Mouse (Mus musculus) limb, embryonic 11.5 days (tissue): ENCODE measurements around the gene Rad51. TPM values are rescaled to one million over a fixed set of nuclear protein-coding genes. Genes with fewer than 3 reads are reported as not detected.

Source experiments
- ATAC-seq: fragments of 200-750 bp; cut with Nextera tagmentation; 2 replicates; pipeline ENCODE4 v1.8.0; 2017; ENCODE audit warnings: low read depth; ENCODE audit not compliant: insufficient number of reproducible peaks, low FRiP score, low TSS enrichment
- DNase-seq: peaks from one replicate; pipeline ENCODE4 v3.0.0-alpha.2; 2015; ENCODE audit warnings: low spot score
- H3K27ac ChIP-seq: fragments of 300-500 bp; sonication (generic); replicated peaks from 2 replicates; pipeline ENCODE4 v1.5.1; 2014; ENCODE audit warnings: low read depth, mild to moderate bottlenecking, low read length
- H3K27me3 ChIP-seq: fragments of 300-500 bp; sonication (generic); 2 replicates; pipeline ENCODE4 v1.6.1; 2014; ENCODE audit warnings: mild to moderate bottlenecking, low read length, mixed read lengths; ENCODE audit not compliant: control insufficient read depth, insufficient read depth
- H3K36me3 ChIP-seq: fragments of 300-500 bp; sonication (generic); 2 replicates; pipeline ENCODE4 v1.6.1; 2014; ENCODE audit warnings: mild to moderate bottlenecking, low read length, moderate library complexity, mixed read lengths; ENCODE audit not compliant: control insufficient read depth, insufficient read depth
- H3K4me1 ChIP-seq: fragments of 300-500 bp; sonication (generic); 2 replicates; pipeline ENCODE4 v1.6.1; 2014; ENCODE audit warnings: low read length, mixed read lengths; ENCODE audit not compliant: control insufficient read depth, insufficient read depth
- H3K4me2 ChIP-seq: fragments of 300-500 bp; sonication (generic); 2 replicates; pipeline ENCODE4 v1.6.1; 2014; ENCODE audit warnings: low read depth, mild to moderate bottlenecking, moderate library complexity; ENCODE audit not compliant: severe bottlenecking
- H3K4me3 ChIP-seq: fragments of 300-500 bp; sonication (generic); 2 replicates; pipeline ENCODE4 v1.5.1; 2014; ENCODE audit warnings: low read depth, low read length
- H3K9ac ChIP-seq: fragments of 300-500 bp; sonication (generic); 2 replicates; pipeline ENCODE4 v1.6.1; 2014; ENCODE audit warnings: mild to moderate bottlenecking, low read length
- H3K9me3 ChIP-seq: fragments of 300-500 bp; sonication (generic); 2 replicates; pipeline ENCODE4 v1.6.1; 2016; ENCODE audit warnings: low read length; ENCODE audit not compliant: control insufficient read depth
- WGBS: fragments of 180-500 bp; shearing (Covaris S2); extraction: QIAGEN DNeasy Blood & Tissue Kit; methylation state at CpG from one replicate; pipeline ENCODE4 v1.1.7; 2014; 5-methylcytosine and 5-hydroxymethylcytosine counted together
- polyA plus RNA-seq: library from polyadenylated mRNA; unstranded; fragments of >200 nt; fragmentation: Nextera tagmentation; extraction: Ambion mirVana; gene quantifications from 2 replicates; pipeline ENCODE4 v1.2.1, GENCODE M21; 2014

Gene Rad51
- polyA plus RNA-seq, 1 experiment from 2014 or later = 81.0 TPM

- 66% methylated on average over 6 of the region's 6 CpGs for WGBS
- H3K9ac ChIP-seq = no peak overlapping the region
- DNase-seq = no peak
- H3K4me1 ChIP-seq = peaks cover 16% of the 10 kb centered on the region
- no peak overlapping the region for H3K4me3 ChIP-seq
- no peak for ATAC-seq
- H3K9me3 ChIP-seq = no peaks in the 10 kb centered on the region
- H3K27me3 ChIP-seq = no peaks in the 10 kb centered on the region
- H3K27ac ChIP-seq = no peak overlapping the region
- H3K36me3 ChIP-seq = peaks cover 5% of the 10 kb centered on the region; the same call in 1 of the 2 replicates
- no peak overlapping the region for H3K4me2 ChIP-seq
Measured at GRCm38 (mm10) chr2:119175614-119176013, 63.0 kb downstream of the Rad51 start.

GRCm38 (mm10) chr2:119176761-119177160 is 64.2 kb downstream of the Rad51 start:
- Histone ChIP-seq H3K4me2 (no peak overlapping the region), H3K4me3 (no peak overlapping the region), H3K27me3 (no peaks in the 10 kb centered on the region), H3K36me3 (peaks cover 5% of the 10 kb centered on the region; the same call in 1 of the 2 replicates), H3K27ac (no peak overlapping the region), H3K9me3 (no peaks in the 10 kb centered on the region), H3K9ac (no peak overlapping the region), H3K4me1 (peaks cover 16% of the 10 kb centered on the region)
- 61% methylated on average over 3 of the region's 3 CpGs for WGBS
- no peak for DNase-seq
- ATAC-seq = no peak

- Histone ChIP-seq H3K4me3 (no peak overlapping the region), H3K9me3 (no peaks in the 10 kb centered on the region), H3K4me2 (no peak overlapping the region), H3K27me3 (no peaks in the 10 kb centered on the region), H3K27ac (no peak overlapping the region), H3K9ac (no peak overlapping the region), H3K4me1 (peaks cover 16% of the 10 kb centered on the region), H3K36me3 (peaks cover 5% of the 10 kb centered on the region; the same call in 1 of the 2 replicates)
- no peak for ATAC-seq
- WGBS = 84% methylated on average over 5 of the region's 5 CpGs
- no peak for DNase-seq
Measured at GRCm38 (mm10) chr2:119177384-119177939, 64.9 kb downstream of the Rad51 start.

GRCm38 (mm10) chr2:119182914-119183313 is 70.3 kb downstream of the Rad51 start:
- H3K4me2 ChIP-seq = no peak overlapping the region
- no peak overlapping the region for H3K9ac ChIP-seq
- H3K4me3 ChIP-seq = no peak overlapping the region
- H3K9me3 ChIP-seq = no peaks in the 10 kb centered on the region
- H3K27me3 ChIP-seq = no peaks in the 10 kb centered on the region
- ATAC-seq (no peak), DNase-seq (no peak)
- no peaks in the 10 kb centered on the region for H3K4me1 ChIP-seq
- 58% methylated on average over 7 of the region's 7 CpGs for WGBS
- H3K36me3 ChIP-seq = peaks cover 7% of the 10 kb centered on the region; the same call in 1 of the 2 replicates
- H3K27ac ChIP-seq = no peak overlapping the region

- DNase-seq (peak; percentile 93), ATAC-seq (peak; percentile 60)
- H3K9ac ChIP-seq = peak overlapping the region; percentile 32; the same call in 1 of the 2 replicates
- no peak overlapping the region for H3K27ac ChIP-seq
- 0 out of 2 replicates have a peak, but pooled peaks cover 2% of the 10 kb centered on the region for H3K4me1 ChIP-seq
- WGBS = 6% methylated on average over 15 of the region's 15 CpGs
- no peaks in the 10 kb centered on the region for H3K27me3 ChIP-seq
- no peaks in the 10 kb centered on the region for H3K9me3 ChIP-seq
- H3K4me3 ChIP-seq = peak overlapping the region; percentile 9; the same call in 1 of the 2 replicates
- H3K36me3 ChIP-seq = no peaks in the 10 kb centered on the region
- peak overlapping the region; percentile 47 for H3K4me2 ChIP-seq
Measured at GRCm38 (mm10) chr2:119189029-119189710, 76.6 kb downstream of the Rad51 start.

- no peak for ATAC-seq
Measured at GRCm38 (mm10) chr2:119190969-119191368, 78.4 kb downstream of the Rad51 start.

GRCm38 (mm10) chr2:119194140-119194539 is 81.5 kb downstream of the Rad51 start:
- Histone ChIP-seq H3K9me3 (no peaks in the 10 kb centered on the region), H3K9ac (no peak overlapping the region), H3K27me3 (no peaks in the 10 kb centered on the region), H3K4me2 (no peak overlapping the region), H3K4me3 (no peak overlapping the region), H3K36me3 (no peaks in the 10 kb centered on the region), H3K27ac (0 out of 2 replicates have a peak overlapping the region, but pooled peaks have one; percentile 30), H3K4me1 (peaks cover 18% of the 10 kb centered on the region)
- WGBS = 82% methylated on average over 5 of the region's 5 CpGs
- ATAC-seq (no peak), DNase-seq (no peak)

More at GRCm38 (mm10) chr2:119190969-119191368, 78.4 kb downstream of the Rad51 start:
- no peak overlapping the region for H3K27ac ChIP-seq
- H3K4me1 ChIP-seq = peaks cover 5% of the 10 kb centered on the region; the same call in 1 of the 2 replicates
- no peaks in the 10 kb centered on the region for H3K36me3 ChIP-seq
- 89% methylated on average over 5 of the region's 5 CpGs for WGBS
- H3K4me2 ChIP-seq = no peak overlapping the region
- H3K27me3 ChIP-seq = no peaks in the 10 kb centered on the region
- no peak overlapping the region for H3K9ac ChIP-seq
- no peak for DNase-seq
- H3K4me3 ChIP-seq = no peak overlapping the region
- H3K9me3 ChIP-seq = no peaks in the 10 kb centered on the region

GRCm38 (mm10) chr2:119196316-119197108 is 83.9 kb downstream of the Rad51 start:
- Histone ChIP-seq H3K36me3 (no peaks in the 10 kb centered on the region), H3K4me1 (peaks cover 16% of the 10 kb centered on the region), H3K9me3 (no peaks in the 10 kb centered on the region), H3K27ac (peak overlapping the region; percentile 66), H3K4me2 (no peak overlapping the region), H3K27me3 (no peaks in the 10 kb centered on the region), H3K4me3 (no peak overlapping the region), H3K9ac (no peak overlapping the region)
- 5% methylated on average over 4 of the region's 4 CpGs for WGBS
- peak; percentile 84 for ATAC-seq
- peak; percentile 77 for DNase-seq
